Mouse (Mus musculus): ENCODE measurements around the gene Slc22a15. TPM values are rescaled to one million over a fixed set of nuclear protein-coding genes. Genes with fewer than 3 reads are reported as not detected.

The Slc22a15 gene
- polyA plus RNA-seq, 1 experiment from 2014 or later, result 4.1 TPM

- H3K36me3 ChIP-seq (ENCODE audit: control insufficient read depth, insufficient read depth, low read length), result 0 out of 2 replicates have a peak, but pooled peaks cover 5% of the 10 kb centered on the region
- no peak overlapping the region for H3K4me3 ChIP-seq (ENCODE audit: low read depth, low read length)
- no peaks in the 10 kb centered on the region for H3K4me1 ChIP-seq (replicated peaks; ENCODE audit: control insufficient read depth, insufficient read depth)
- WGBS, result 74% methylated on average over 10 of the region's 10 CpGs
- no peak for ATAC-seq (ENCODE audit: low FRiP score, low TSS enrichment)
- no peaks in the 10 kb centered on the region for H3K9me3 ChIP-seq (ENCODE audit: control insufficient read depth, low read length)
- TF ChIP-seq CTCF (IDR thresholded peaks at IDR 0.05; ENCODE audit: low read depth) (no peak), EP300 (optimal IDR thresholded peaks at IDR 0.05) (no peak)
- H3K9ac ChIP-seq (ENCODE audit: low read length), result no peak overlapping the region
- H3K4me2 ChIP-seq (replicated peaks; ENCODE audit: low read depth), result no peak overlapping the region
- no peak for DNase-seq (ENCODE audit: low spot score)
- H3K27ac ChIP-seq (replicated peaks), result no peak overlapping the region
- H3K27me3 ChIP-seq (ENCODE audit: control insufficient read depth, insufficient read depth, low read length), result no peaks in the 10 kb centered on the region
Measured at GRCm38 (mm10) chr3:101875258-101875920, 48.9 kb downstream of the Slc22a15 start.

DNA sequence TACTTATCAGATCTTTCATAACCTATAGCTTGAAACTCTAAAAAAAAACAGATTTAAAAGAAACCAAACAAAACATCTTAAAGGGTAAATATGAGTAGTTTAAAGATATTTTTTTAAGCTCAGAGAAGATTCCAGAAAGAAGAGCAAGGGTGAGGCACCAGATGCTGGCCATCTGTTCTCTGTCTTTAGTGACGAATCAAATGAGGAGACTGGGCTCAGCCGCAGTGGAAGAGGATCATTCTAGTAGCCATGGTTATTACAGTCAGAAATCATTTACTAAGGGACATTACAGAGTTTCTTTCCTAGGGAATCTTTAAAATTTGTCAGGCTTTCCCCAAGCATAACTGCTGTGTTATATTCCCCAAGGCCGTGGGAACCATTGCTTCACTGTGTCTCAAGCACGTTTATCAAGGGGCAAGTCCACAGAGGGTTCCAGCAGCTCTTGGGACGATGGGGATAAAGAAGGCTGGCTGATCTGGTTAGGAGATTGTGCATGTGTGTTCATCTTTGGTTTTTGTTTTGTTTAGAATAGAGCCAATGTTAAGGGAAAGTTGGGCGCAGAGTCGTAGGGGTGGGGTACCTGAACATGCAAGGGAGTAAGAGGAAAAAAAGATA lies 51.1 kb downstream of the Slc22a15 start:
- WGBS, result 67% methylated on average over 7 of the region's 7 CpGs
- Histone ChIP-seq H3K27ac (replicated peaks) (no peak overlapping the region), H3K4me2 (replicated peaks; ENCODE audit: low read depth) (no peak overlapping the region), H3K9me3 (ENCODE audit: control insufficient read depth, low read length) (no peaks in the 10 kb centered on the region), H3K4me3 (ENCODE audit: low read depth, low read length) (no peak overlapping the region), H3K9ac (ENCODE audit: low read length) (no peak overlapping the region), H3K36me3 (ENCODE audit: control insufficient read depth, insufficient read depth, low read length) (0 out of 2 replicates have a peak, but pooled peaks cover 2% of the 10 kb centered on the region), H3K27me3 (ENCODE audit: control insufficient read depth, insufficient read depth, low read length) (no peaks in the 10 kb centered on the region), H3K4me1 (replicated peaks; ENCODE audit: control insufficient read depth, insufficient read depth) (no peaks in the 10 kb centered on the region)
- DNase-seq (ENCODE audit: low spot score) (no peak), ATAC-seq (ENCODE audit: low FRiP score, low TSS enrichment) (no peak)
- TF ChIP-seq EP300 (optimal IDR thresholded peaks at IDR 0.05) (no peak), CTCF (IDR thresholded peaks at IDR 0.05; ENCODE audit: low read depth) (no peak)

DNA sequence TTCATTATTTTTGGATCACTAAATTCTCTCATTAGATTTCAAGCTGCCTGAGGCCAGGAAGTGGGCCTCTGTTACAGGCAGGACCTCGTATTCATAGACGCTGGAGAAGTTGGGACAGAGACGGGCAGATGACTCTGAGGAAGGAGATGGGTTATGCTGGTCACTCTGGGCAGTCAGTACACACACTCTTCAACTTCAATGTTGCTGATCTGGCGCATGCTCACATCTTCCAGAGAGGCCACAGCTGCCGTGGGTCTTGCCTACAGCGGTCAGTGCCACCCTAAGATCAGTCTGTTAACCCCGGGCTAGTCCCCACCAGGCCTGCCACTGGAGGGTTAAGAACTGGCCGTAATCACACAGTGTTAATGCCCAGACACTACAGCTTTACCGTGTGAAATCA lies 52.3 kb downstream of the Slc22a15 start:
- 85% methylated on average over 9 of the region's 9 CpGs for WGBS
- ATAC-seq (ENCODE audit: low FRiP score, low TSS enrichment) (no peak), DNase-seq (ENCODE audit: low spot score) (no peak)
- no peaks in the 10 kb centered on the region for H3K9me3 ChIP-seq (ENCODE audit: control insufficient read depth, low read length)
- H3K4me3 ChIP-seq (ENCODE audit: low read depth, low read length), result no peak overlapping the region
- H3K4me2 ChIP-seq (replicated peaks; ENCODE audit: low read depth), result no peak overlapping the region
- H3K4me1 ChIP-seq (replicated peaks; ENCODE audit: control insufficient read depth, insufficient read depth), result no peaks in the 10 kb centered on the region
- H3K27me3 ChIP-seq (ENCODE audit: control insufficient read depth, insufficient read depth, low read length), result no peaks in the 10 kb centered on the region
- no peak overlapping the region for H3K27ac ChIP-seq (replicated peaks)
- H3K9ac ChIP-seq (ENCODE audit: low read length), result no peak overlapping the region
- TF ChIP-seq CTCF (IDR thresholded peaks at IDR 0.05; ENCODE audit: low read depth), result no peak
- no peak for TF ChIP-seq EP300 (optimal IDR thresholded peaks at IDR 0.05)
- no peaks in the 10 kb centered on the region for H3K36me3 ChIP-seq (ENCODE audit: control insufficient read depth, insufficient read depth, low read length)

- Histone ChIP-seq H3K4me2 (replicated peaks; ENCODE audit: low read depth) (no peak overlapping the region; the same call in 1 of the 2 replicates), H3K36me3 (ENCODE audit: control insufficient read depth, insufficient read depth, low read length) (peaks cover 11% of the 10 kb centered on the region; the same call in 1 of the 2 replicates), H3K4me3 (ENCODE audit: low read depth, low read length) (no peak overlapping the region), H3K27me3 (ENCODE audit: control insufficient read depth, insufficient read depth, low read length) (no peaks in the 10 kb centered on the region), H3K27ac (replicated peaks) (no peak overlapping the region), H3K9me3 (ENCODE audit: control insufficient read depth, low read length) (no peaks in the 10 kb centered on the region), H3K4me1 (replicated peaks; ENCODE audit: control insufficient read depth, insufficient read depth) (no peaks in the 10 kb centered on the region), H3K9ac (ENCODE audit: low read length) (no peak overlapping the region)
- TF ChIP-seq CTCF (IDR thresholded peaks at IDR 0.05; ENCODE audit: low read depth) (no peak), EP300 (optimal IDR thresholded peaks at IDR 0.05) (no peak)
- ATAC-seq (ENCODE audit: low FRiP score, low TSS enrichment) (no peak), DNase-seq (ENCODE audit: low spot score) (no peak)
- 51% methylated on average over 4 of the region's 4 CpGs for WGBS
Measured at GRCm38 (mm10) chr3:101867001-101867421, 57.2 kb downstream of the Slc22a15 start.

DNA sequence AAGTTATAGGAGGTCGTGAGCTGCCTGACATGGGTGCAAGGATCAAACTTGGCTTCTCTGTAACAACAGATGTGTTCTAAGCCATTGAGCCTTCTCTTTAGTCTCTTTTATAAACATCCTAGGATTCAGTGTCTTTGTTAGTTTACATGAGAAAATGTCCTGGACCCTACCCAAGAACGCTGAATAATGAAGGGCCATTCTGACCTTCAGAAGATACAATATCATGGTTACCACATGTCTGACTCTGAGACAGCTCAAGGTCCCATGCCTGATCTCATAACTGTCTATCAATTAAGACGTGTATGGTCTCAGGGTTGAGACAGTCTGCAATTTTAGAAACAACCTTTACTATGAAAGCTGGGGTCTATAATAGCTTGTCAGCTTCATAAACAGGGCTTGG lies 62.4 kb downstream of the Slc22a15 start:
- no peak overlapping the region for H3K9ac ChIP-seq (ENCODE audit: low read length)
- 46% methylated on average over 3 of the region's 3 CpGs for WGBS
- H3K27me3 ChIP-seq (ENCODE audit: control insufficient read depth, insufficient read depth, low read length), result no peaks in the 10 kb centered on the region
- no peak overlapping the region for H3K27ac ChIP-seq (replicated peaks)
- no peak overlapping the region for H3K4me3 ChIP-seq (ENCODE audit: low read depth, low read length)
- DNase-seq (ENCODE audit: low spot score) (no peak), ATAC-seq (ENCODE audit: low FRiP score, low TSS enrichment) (no peak)
- H3K9me3 ChIP-seq (ENCODE audit: control insufficient read depth, low read length), result no peaks in the 10 kb centered on the region
- H3K36me3 ChIP-seq (ENCODE audit: control insufficient read depth, insufficient read depth, low read length), result peaks cover 11% of the 10 kb centered on the region; the same call in 1 of the 2 replicates
- H3K4me2 ChIP-seq (replicated peaks; ENCODE audit: low read depth), result no peak overlapping the region
- no peaks in the 10 kb centered on the region for H3K4me1 ChIP-seq (replicated peaks; ENCODE audit: control insufficient read depth, insufficient read depth)
- no peak for TF ChIP-seq CTCF (IDR thresholded peaks at IDR 0.05; ENCODE audit: low read depth)

GRCm38 (mm10) chr3:101860151-101860550 lies 64.1 kb downstream of the Slc22a15 start:
- 83% methylated on average over 7 of the region's 7 CpGs for WGBS
- no peak for DNase-seq (ENCODE audit: low spot score)
- ATAC-seq (ENCODE audit: low FRiP score, low TSS enrichment), result no peak
- Histone ChIP-seq H3K4me3 (ENCODE audit: low read depth, low read length) (no peak overlapping the region), H3K9me3 (ENCODE audit: control insufficient read depth, low read length) (no peaks in the 10 kb centered on the region), H3K4me1 (replicated peaks; ENCODE audit: control insufficient read depth, insufficient read depth) (no peaks in the 10 kb centered on the region), H3K9ac (ENCODE audit: low read length) (no peak overlapping the region), H3K36me3 (ENCODE audit: control insufficient read depth, insufficient read depth, low read length) (peaks cover 11% of the 10 kb centered on the region; the same call in 1 of the 2 replicates), H3K27me3 (ENCODE audit: control insufficient read depth, insufficient read depth, low read length) (no peaks in the 10 kb centered on the region), H3K27ac (replicated peaks) (no peak overlapping the region), H3K4me2 (replicated peaks; ENCODE audit: low read depth) (no peak overlapping the region)
- no peak for TF ChIP-seq EP300 (optimal IDR thresholded peaks at IDR 0.05)
